Mouse (Mus musculus) heart, embryonic 16.5 days (tissue): Measurements from ENCODE around the gene Pou2f2. TPM values are rescaled to one million over a fixed set of nuclear protein-coding genes. Genes with fewer than 3 reads are reported as not detected.

Experiments
- ATAC-seq: fragments of 200-750 bp; cut with Nextera tagmentation; replicated peaks from 2 replicates; pipeline ENCODE4 v1.8.0; 2017; ENCODE audit warnings: moderate number of reproducible peaks; ENCODE audit not compliant: insufficient read depth, low FRiP score; ENCODE audit errors: extremely low read depth
- H3K27ac ChIP-seq: fragments of 300-500 bp; sonication (generic); 2 replicates; pipeline ENCODE4 v1.5.1; 2014; ENCODE audit warnings: mild to moderate bottlenecking, low read length, control low read depth, moderate library complexity
- H3K27me3 ChIP-seq: fragments of 300-500 bp; sonication (generic); 2 replicates; pipeline ENCODE4 v1.6.1; 2014; ENCODE audit warnings: low read length, mixed read lengths; ENCODE audit not compliant: control insufficient read depth, insufficient read depth
- H3K36me3 ChIP-seq: fragments of 300-500 bp; sonication (generic); 2 replicates; pipeline ENCODE4 v1.6.1; 2014; ENCODE audit not compliant: control insufficient read depth, insufficient read depth
- H3K4me1 ChIP-seq: fragments of 300-500 bp; sonication (generic); 2 replicates; pipeline ENCODE4 v1.6.1; 2014; ENCODE audit warnings: low read length, mixed read lengths; ENCODE audit not compliant: control insufficient read depth, insufficient read depth
- H3K4me2 ChIP-seq: fragments of 300-500 bp; sonication (generic); 2 replicates; pipeline ENCODE4 v1.6.1; 2014; ENCODE audit warnings: low read depth, mild to moderate bottlenecking, control low read depth, low read length
- H3K4me3 ChIP-seq: fragments of 300-500 bp; sonication (generic); 2 replicates; pipeline ENCODE4 v1.5.1; 2014; ENCODE audit warnings: mild to moderate bottlenecking, control low read depth, low read length
- H3K9ac ChIP-seq: fragments of 300-500 bp; sonication (generic); 2 replicates; pipeline ENCODE4 v1.6.1; 2014; ENCODE audit warnings: low read length, control low read depth
- H3K9me3 ChIP-seq: fragments of 300-500 bp; sonication (generic); replicated peaks from 2 replicates; pipeline ENCODE4 v1.6.1; 2016; ENCODE audit warnings: low read length; ENCODE audit not compliant: control insufficient read depth
- WGBS: fragments of 180-500 bp; shearing (Covaris S2); extraction: QIAGEN DNeasy Blood & Tissue Kit; methylation state at CpG from one replicate; pipeline ENCODE4 v1.1.7; 2014; 5-methylcytosine and 5-hydroxymethylcytosine counted together
- polyA plus RNA-seq: library from polyadenylated mRNA; unstranded; fragments of >200 nt; fragmentation: Nextera tagmentation; extraction: Ambion mirVana; gene quantifications from 2 replicates; pipeline ENCODE4 v1.2.1, GENCODE M21; 2015

The Pou2f2 gene
- polyA plus RNA-seq, 1 experiment from 2014 or later, result 0.58 TPM

GRCm38 (mm10) chr7:25068724-25069123 lies 110.8 kb downstream of the Pou2f2 start:
- ATAC-seq, result no peak
- Histone ChIP-seq H3K36me3 (peaks cover 11% of the 10 kb centered on the region), H3K4me2 (no peak overlapping the region), H3K27me3 (no peaks in the 10 kb centered on the region), H3K27ac (no peak overlapping the region), H3K4me3 (no peak overlapping the region), H3K9ac (no peak overlapping the region), H3K4me1 (peaks cover 17% of the 10 kb centered on the region), H3K9me3 (no peaks in the 10 kb centered on the region)
- 57% methylated on average over 2 of the region's 2 CpGs for WGBS

- no peak for ATAC-seq
- Histone ChIP-seq H3K4me1 (peaks cover 13% of the 10 kb centered on the region), H3K27ac (no peak overlapping the region), H3K9me3 (no peaks in the 10 kb centered on the region), H3K27me3 (no peaks in the 10 kb centered on the region), H3K9ac (no peak overlapping the region), H3K4me2 (no peak overlapping the region), H3K36me3 (peaks cover 18% of the 10 kb centered on the region), H3K4me3 (no peak overlapping the region)
- WGBS, result 83% methylated on average over 22 of the region's 22 CpGs
These were observed 111.4 kb downstream of the Pou2f2 start for GRCm38 (mm10) chr7:25067909-25068656.

GRCm38 (mm10) chr7:25067338-25067737 lies 112.2 kb downstream of the Pou2f2 start:
- peaks cover 25% of the 10 kb centered on the region for H3K36me3 ChIP-seq
- 86% methylated on average over 7 of the region's 7 CpGs for WGBS
- no peak for ATAC-seq

GRCm38 (mm10) chr7:25063900-25064299 lies 115.6 kb downstream of the Pou2f2 start:
- Histone ChIP-seq H3K9me3 (no peaks in the 10 kb centered on the region), H3K4me1 (no peaks in the 10 kb centered on the region), H3K27me3 (no peaks in the 10 kb centered on the region), H3K4me2 (no peak overlapping the region), H3K4me3 (no peak overlapping the region), H3K36me3 (peaks cover 40% of the 10 kb centered on the region), H3K9ac (no peak overlapping the region), H3K27ac (no peak overlapping the region)
- 65% methylated on average over 8 of the region's 8 CpGs for WGBS
- no peak for ATAC-seq

More at GRCm38 (mm10) chr7:25067338-25067737, 112.2 kb downstream of the Pou2f2 start:
- Histone ChIP-seq H3K4me1 (peaks cover 12% of the 10 kb centered on the region; the same call in 1 of the 2 replicates), H3K4me2 (no peak overlapping the region), H3K4me3 (no peak overlapping the region), H3K9ac (no peak overlapping the region), H3K27ac (no peak overlapping the region), H3K9me3 (no peaks in the 10 kb centered on the region), H3K27me3 (no peaks in the 10 kb centered on the region)

GRCm38 (mm10) chr7:25063346-25063745 lies 116.2 kb downstream of the Pou2f2 start:
- H3K36me3 ChIP-seq, result peaks cover 38% of the 10 kb centered on the region
- no peak overlapping the region for H3K27ac ChIP-seq
- no peak overlapping the region for H3K4me2 ChIP-seq
- no peaks in the 10 kb centered on the region for H3K27me3 ChIP-seq
- ATAC-seq, result no peak
- H3K4me1 ChIP-seq, result no peaks in the 10 kb centered on the region
- no peaks in the 10 kb centered on the region for H3K9me3 ChIP-seq
- WGBS, result 91% methylated on average over 6 of the region's 6 CpGs
- no peak overlapping the region for H3K9ac ChIP-seq
- H3K4me3 ChIP-seq, result no peak overlapping the region

GRCm38 (mm10) chr7:25058836-25059235 lies 120.7 kb downstream of the Pou2f2 start:
- Histone ChIP-seq H3K4me1 (peaks cover 14% of the 10 kb centered on the region), H3K36me3 (peaks cover 38% of the 10 kb centered on the region), H3K9me3 (no peaks in the 10 kb centered on the region), H3K9ac (no peak overlapping the region), H3K27ac (no peak overlapping the region), H3K4me2 (no peak overlapping the region), H3K4me3 (no peak overlapping the region), H3K27me3 (no peaks in the 10 kb centered on the region)
- ATAC-seq, result no peak
- WGBS, result 78% methylated on average over 14 of the region's 14 CpGs

GRCm38 (mm10) chr7:25058394-25058793 lies 121.1 kb downstream of the Pou2f2 start:
- ATAC-seq, result no peak
- H3K27me3 ChIP-seq, result no peaks in the 10 kb centered on the region
- H3K4me1 ChIP-seq, result peaks cover 14% of the 10 kb centered on the region
- H3K9ac ChIP-seq, result no peak overlapping the region
- H3K9me3 ChIP-seq, result no peaks in the 10 kb centered on the region
- no peak overlapping the region for H3K27ac ChIP-seq
- no peak overlapping the region for H3K4me3 ChIP-seq
- no peak overlapping the region for H3K4me2 ChIP-seq
- WGBS, result 81% methylated on average over 8 of the region's 8 CpGs
- peaks cover 35% of the 10 kb centered on the region for H3K36me3 ChIP-seq

GRCm38 (mm10) chr7:25057888-25058287 lies 121.6 kb downstream of the Pou2f2 start:
- peaks cover 30% of the 10 kb centered on the region for H3K36me3 ChIP-seq

GRCm38 (mm10) chr7:25056951-25057350 lies 122.6 kb downstream of the Pou2f2 start:
- ATAC-seq, result no peak; the same call in 1 of the 2 replicates
- H3K27ac ChIP-seq, result peak overlapping the region; percentile 48
- H3K4me2 ChIP-seq, result no peak overlapping the region
- no peaks in the 10 kb centered on the region for H3K9me3 ChIP-seq
- WGBS, result 23% methylated on average over 4 of the region's 4 CpGs
- H3K4me3 ChIP-seq, result no peak overlapping the region
- peak overlapping the region; percentile 32; the same call in 1 of the 2 replicates for H3K9ac ChIP-seq
- peaks cover 22% of the 10 kb centered on the region for H3K36me3 ChIP-seq
- peaks cover 14% of the 10 kb centered on the region for H3K4me1 ChIP-seq
- no peaks in the 10 kb centered on the region for H3K27me3 ChIP-seq

More at GRCm38 (mm10) chr7:25057888-25058287, 121.6 kb downstream of the Pou2f2 start:
- 94% methylated on average over 5 of the region's 5 CpGs for WGBS
- Histone ChIP-seq H3K9ac (no peak overlapping the region), H3K27ac (no peak overlapping the region), H3K4me2 (no peak overlapping the region), H3K4me3 (no peak overlapping the region), H3K9me3 (no peaks in the 10 kb centered on the region), H3K4me1 (peaks cover 14% of the 10 kb centered on the region), H3K27me3 (no peaks in the 10 kb centered on the region)
- no peak for ATAC-seq
